Mouse (Mus musculus) subcutaneous adipose tissue, adult 2 months (tissue): ENCODE results near the gene Pate1. TPM values are rescaled to one million over a fixed set of nuclear protein-coding genes. Genes with fewer than 3 reads are reported as not detected.

Experiments used
- polyA plus RNA-seq: library from polyadenylated mRNA; depleted of rRNA; stranded (reverse); fragments of >200 nt; gene quantifications from 2 replicates; pipeline ENCODE4 v1.2.3, GENCODE M21; 2012; ENCODE audit warnings: low replicate concordance; rRNA removed

Pate1 gene
- polyA plus RNA-seq = not detected in 2 replicates

DNA sequence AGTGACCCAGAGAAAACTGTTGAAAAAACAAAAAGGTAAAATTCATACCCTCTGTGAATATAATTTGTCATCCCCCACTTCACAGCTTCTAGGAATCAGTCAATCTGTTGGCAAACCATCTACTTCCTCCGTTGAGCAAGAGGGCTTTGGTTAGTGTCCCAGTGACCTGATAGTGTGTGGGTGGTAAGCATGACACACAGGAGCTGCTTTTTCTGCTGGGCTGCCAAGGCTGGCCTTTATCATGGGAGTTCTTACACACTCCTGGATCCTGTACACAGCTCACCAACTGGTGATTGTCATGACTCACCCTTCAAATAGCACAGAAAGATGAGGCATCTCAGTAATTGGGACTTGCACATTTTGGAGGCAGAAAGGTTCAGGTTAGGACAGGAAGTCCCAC is at the start of gene Pate1:
Pate1 (minus strand) TSS at position 378 of the 400 bp plus-strand sequence.

DNA sequence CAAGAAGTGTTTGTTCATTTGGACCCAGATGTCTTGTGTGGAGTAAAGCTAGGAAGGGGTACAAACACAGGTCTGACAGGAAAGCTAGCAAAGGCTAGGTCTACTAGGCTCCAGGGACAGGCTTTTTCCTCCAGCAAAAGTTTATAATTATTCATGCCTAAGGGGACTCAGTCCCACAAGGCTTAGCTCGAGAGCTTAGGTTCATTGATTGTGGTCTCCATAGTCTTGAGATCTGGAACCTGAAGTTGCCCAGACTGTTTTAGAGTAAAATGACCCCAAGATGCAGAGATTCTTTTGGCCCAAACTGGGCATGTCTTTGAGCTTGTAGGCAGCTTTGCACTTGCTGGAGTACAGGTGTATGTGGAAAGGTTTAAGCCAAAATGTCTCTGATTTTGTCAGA is 39.1 kb downstream of the Pate1 start, which contains the start of gene Pate3:
Pate3 (minus strand) TSS at position 101 of the 400 bp plus-strand sequence.

Other genes with a start within 250 kb of the Pate1 start
- gene Gm1113, start 169.1 kb downstream of the Pate1 start, polyA plus RNA-seq = not detected in 2 replicates
- 0.15 TPM in 1 of 2 replicates, not detected in the other for gene Ddx25, start 128.9 kb downstream of the Pate1 start, polyA plus RNA-seq
- 2.0 and 4.3 TPM in 2 replicates for gene Pus3, start 128.8 kb downstream of the Pate1 start, polyA plus RNA-seq
- gene Pate2, start 117.1 kb downstream of the Pate1 start, polyA plus RNA-seq = 0.10 and 0.19 TPM in 2 replicates
- 1.3 and 2.2 TPM in 2 replicates for gene Hyls1, start 117.0 kb downstream of the Pate1 start, polyA plus RNA-seq
- gene Pate4, start 75.4 kb downstream of the Pate1 start, polyA plus RNA-seq = not detected in 2 replicates
- gene Pate3, start 39.2 kb downstream of the Pate1 start, polyA plus RNA-seq = not detected in 2 replicates
- not detected in 2 replicates for gene Gm17677, start 53.7 kb upstream of the Pate1 start, polyA plus RNA-seq
- gene Gm17727, start 90.7 kb upstream of the Pate1 start, polyA plus RNA-seq = not detected in 2 replicates
- not detected in 2 replicates for gene Gm27235, start 102.7 kb upstream of the Pate1 start, polyA plus RNA-seq
- gene D730048I06Rik, start 102.7 kb upstream of the Pate1 start, polyA plus RNA-seq = 0.09 TPM in 1 of 2 replicates, not detected in the other
- 0.24 TPM in 1 of 2 replicates, not detected in the other for gene 9230110F15Rik, start 156.8 kb upstream of the Pate1 start, polyA plus RNA-seq
- gene 9230113P08Rik, start 221.0 kb upstream of the Pate1 start, polyA plus RNA-seq = 0.80 TPM in 1 of 2 replicates, not detected in the other